Mouse (Mus musculus): ENCODE results near the gene Sh3bp1. TPM values are rescaled to one million over a fixed set of nuclear protein-coding genes. Genes with fewer than 3 reads are reported as not detected.

The Sh3bp1 gene
- polyA plus RNA-seq (2012; rRNA removed), result 15.3 and 18.9 TPM in 2 replicates

GRCm38 (mm10) chr15:78899740-78900584 lies at the start of gene Sh3bp1:
Gene Sh3bp1 (plus strand): TSS chr15:78899768.

GRCm38 (mm10) chr15:78855303-78855965 lies 44.1 kb upstream of the Sh3bp1 start, which contains the start of gene Lgals2:
Gene Lgals2 (minus strand): TSS chr15:78855529.

DNA sequence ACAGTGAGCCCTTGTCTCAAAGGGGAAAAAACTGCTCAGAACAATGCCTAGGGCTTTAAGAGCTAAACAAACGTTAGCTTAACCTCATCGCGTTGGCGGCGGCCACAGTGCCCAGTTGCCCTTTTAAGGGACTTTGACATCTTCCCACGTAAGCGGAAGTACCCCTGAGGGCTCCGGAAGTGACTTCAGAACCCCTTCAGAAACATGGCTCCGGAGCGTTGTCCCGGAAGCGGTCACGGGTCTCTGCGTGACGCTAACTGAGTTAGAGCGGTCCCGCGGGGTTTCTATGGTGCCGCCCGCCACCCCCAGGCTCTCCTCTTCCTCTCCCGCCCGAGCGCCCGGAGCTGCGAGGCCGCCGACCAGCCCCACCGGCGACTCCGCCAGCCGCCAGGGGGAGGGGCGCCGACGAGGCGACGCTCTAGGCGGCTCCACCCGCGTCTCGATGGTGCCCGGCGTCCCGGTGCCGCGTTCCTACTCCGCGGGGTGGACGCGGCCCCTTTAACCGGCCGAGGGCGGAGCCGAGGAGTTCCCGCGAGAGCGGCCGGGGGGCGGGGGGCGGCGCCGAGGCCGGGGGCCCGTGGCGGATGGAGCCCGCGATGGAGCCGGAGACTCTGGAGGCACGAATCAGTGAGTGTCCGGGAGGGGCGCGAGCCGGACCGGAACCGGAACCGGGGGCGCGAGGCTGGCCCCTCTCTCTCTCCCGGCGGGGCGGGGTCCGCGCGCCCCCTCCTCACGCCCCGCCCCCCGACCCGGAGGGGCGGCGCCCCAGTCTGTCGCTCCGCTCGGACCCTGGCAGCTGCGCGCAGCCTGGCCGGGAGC lies 22.4 kb upstream of the Sh3bp1 start, which contains the start of gene Gga1:
Gene Gga1 (plus strand): TSS at position 200 of the 819 bp plus-strand sequence.

GRCm38 (mm10) chr15:78899409-78899739 lies 194 bp upstream of the Sh3bp1 start, which contains the start of gene Gm49510:
Gene Gm49510 (plus strand): TSS chr15:78899667.

DNA sequence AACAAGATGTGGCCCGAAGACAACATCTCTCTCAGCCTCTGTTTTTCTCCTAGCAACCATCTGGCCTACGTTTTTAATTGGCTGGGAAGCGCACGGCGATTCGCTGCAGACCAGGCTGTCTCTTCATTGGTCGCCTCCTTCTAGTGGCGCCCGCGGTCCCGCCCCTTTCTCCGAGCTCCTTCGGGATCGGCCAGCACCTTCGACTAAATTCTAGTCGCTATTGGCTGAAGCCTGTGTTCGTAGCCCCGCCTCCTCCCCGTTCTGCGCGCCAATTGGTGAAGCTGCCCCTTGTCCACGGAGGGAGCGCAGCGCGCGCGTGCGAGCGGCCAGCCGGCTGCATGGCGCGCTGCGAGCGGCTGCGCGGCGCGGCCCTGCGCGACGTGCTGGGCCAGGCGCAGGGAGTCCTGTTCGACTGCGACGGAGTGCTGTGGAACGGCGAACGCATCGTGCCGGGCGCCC lies 14.1 kb downstream of the Sh3bp1 start, which contains the start of gene Pdxp:
Gene Pdxp (plus strand): TSS at position 288 of the 459 bp plus-strand sequence.

DNA sequence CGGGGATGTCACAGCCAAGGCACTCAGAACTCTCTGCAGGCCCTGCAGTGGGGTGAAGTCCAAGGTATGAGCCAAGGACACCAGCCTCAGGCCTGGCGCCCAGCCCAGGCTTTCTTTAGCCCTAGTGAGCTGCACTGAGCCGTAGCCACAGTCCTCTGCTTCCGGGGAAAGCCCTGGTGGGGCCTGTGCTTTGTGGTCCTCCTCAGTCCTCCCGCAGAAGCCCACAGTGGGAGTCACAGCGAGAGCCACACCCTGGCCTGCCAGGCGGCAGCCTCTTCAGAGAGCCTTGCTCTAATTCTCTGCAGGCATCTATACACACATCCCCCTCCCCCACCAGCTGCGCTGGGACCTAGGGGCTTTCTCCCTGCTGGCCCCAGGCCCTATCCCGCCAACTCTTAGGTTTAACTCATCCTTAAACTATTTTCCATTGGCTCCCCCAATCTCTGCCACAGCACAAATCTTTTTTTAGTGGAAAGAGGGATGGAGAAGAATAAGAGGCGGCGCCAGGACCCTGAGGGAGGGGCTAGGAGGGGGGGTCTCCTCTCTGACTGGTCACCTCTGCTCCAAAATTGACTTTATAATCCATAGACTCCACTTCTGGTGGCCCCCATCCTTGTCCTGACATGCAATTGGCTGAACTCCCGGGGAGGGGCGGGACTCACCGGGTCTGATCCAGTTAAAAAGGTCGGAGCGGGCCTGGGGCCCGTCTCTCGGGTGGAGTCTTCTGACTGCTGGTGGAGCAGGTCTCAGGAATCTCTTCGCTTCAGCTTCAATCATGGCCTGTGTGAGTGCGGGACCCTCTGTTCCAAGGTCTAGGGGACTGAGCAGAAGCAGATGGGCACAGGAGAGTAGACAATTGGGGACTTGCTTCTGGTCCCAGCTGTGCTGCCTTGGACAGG lies 26.7 kb downstream of the Sh3bp1 start, which contains the start of gene Lgals1:
Gene Lgals1 (plus strand): TSS at position 705 of the 899 bp plus-strand sequence.

DNA sequence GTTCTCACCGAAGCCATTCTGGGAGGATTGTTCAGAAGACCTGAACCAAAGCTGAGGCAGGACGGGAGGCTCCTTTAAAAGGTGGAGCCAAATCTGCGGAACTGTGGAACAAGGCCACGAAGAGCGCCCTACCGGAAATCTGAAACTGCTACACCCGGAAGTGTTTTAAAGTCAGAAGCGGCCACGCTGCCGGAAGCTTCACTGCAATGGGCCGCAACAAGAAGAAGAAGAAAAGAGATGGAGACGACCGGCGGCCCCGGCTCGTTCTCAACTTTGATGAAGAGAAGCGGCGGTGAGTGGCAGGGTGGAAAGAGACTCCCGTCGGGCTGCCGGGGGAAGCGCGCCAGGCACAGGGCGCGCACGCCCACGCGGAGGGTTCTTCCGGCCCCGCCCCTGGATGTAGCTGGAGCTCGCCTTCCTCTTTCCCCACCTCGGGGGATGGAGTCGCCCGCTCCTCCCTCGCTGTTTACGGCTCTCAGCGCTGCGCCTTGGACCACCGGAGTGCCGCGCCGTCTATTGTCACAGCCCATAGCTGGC lies 35.3 kb downstream of the Sh3bp1 start, which contains the start of gene Nol12:
Gene Nol12 (plus strand): TSS at position 150 of the 537 bp plus-strand sequence.

DNA sequence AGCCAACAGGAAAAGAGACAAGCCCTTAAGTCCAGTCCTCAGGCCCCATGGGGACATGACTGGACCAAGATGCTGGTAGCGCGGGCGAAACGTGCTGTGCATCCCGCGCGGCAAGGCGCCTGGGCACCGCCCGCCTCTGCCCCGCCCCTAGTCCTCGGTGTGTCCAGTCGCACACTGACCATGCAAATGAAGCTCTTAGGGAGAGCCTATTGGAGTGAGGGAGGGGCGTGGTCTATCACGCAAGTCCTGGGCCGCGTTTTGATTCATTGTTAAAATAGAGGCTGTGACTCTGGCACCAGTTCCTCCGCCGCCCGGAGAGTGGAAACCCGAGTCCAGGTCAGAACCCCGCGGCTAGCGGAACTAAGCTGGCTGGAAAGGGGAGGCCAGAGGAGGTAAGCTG lies 48.1 kb downstream of the Sh3bp1 start, which contains the start of gene Triobp:
Gene Triobp (plus strand): TSS at position 68 of the 400 bp plus-strand sequence.

Other genes with a start within 250 kb of the Sh3bp1 start
- not detected in 2 replicates for gene Elfn2, start 181.0 kb upstream of the Sh3bp1 start, polyA plus RNA-seq (2012; rRNA removed)
- 3.7 and 4.1 TPM in 2 replicates for gene Mfng, start 126.3 kb upstream of the Sh3bp1 start, polyA plus RNA-seq (2012; rRNA removed)
- 4.5 and 5.8 TPM in 2 replicates for gene Card10, start 96.7 kb upstream of the Sh3bp1 start, polyA plus RNA-seq (2012; rRNA removed)
- gene Cdc42ep1, start 57.1 kb upstream of the Sh3bp1 start, polyA plus RNA-seq (2012; rRNA removed), result 11.7 and 13.7 TPM in 2 replicates
- 1.8 and 3.1 TPM in 2 replicates for gene Lgals2, start 44.2 kb upstream of the Sh3bp1 start, polyA plus RNA-seq (2012; rRNA removed)
- gene Gga1, start 22.6 kb upstream of the Sh3bp1 start, polyA plus RNA-seq (2012; rRNA removed), result 16.7 and 19.6 TPM in 2 replicates
- gene Gm49510, start 101 bp upstream of the Sh3bp1 start, polyA plus RNA-seq (2012; rRNA removed), result not detected in 2 replicates
- 3.1 and 3.6 TPM in 2 replicates for gene Pdxp, start 14.2 kb downstream of the Sh3bp1 start, polyA plus RNA-seq (2012; rRNA removed)
- gene Lgals1, start 27.0 kb downstream of the Sh3bp1 start, polyA plus RNA-seq (2012; rRNA removed), result 103 and 125 TPM in 2 replicates
- gene Nol12, start 35.2 kb downstream of the Sh3bp1 start, polyA plus RNA-seq (2012; rRNA removed), result 9.5 and 10.2 TPM in 2 replicates
- 16.3 and 19.3 TPM in 2 replicates for gene Triobp, start 48.0 kb downstream of the Sh3bp1 start, polyA plus RNA-seq (2012; rRNA removed)
- gene H1f0, start 128.7 kb downstream of the Sh3bp1 start, polyA plus RNA-seq (2012; rRNA removed), result 93.6 and 124 TPM in 2 replicates
- gene Galr3, start 142.1 kb downstream of the Sh3bp1 start, polyA plus RNA-seq (2012; rRNA removed), result 0.15 and 0.18 TPM in 2 replicates
- gene Ankrd54, start 163.1 kb downstream of the Sh3bp1 start, polyA plus RNA-seq (2012; rRNA removed), result 22.1 TPM in 2 replicates
- 72.6 and 76.3 TPM in 2 replicates for gene Eif3l, start 175.4 kb downstream of the Sh3bp1 start, polyA plus RNA-seq (2012; rRNA removed)
- 2.0 and 2.6 TPM in 2 replicates for gene Micall1, start 209.1 kb downstream of the Sh3bp1 start, polyA plus RNA-seq (2012; rRNA removed)
- 67.7 and 70.2 TPM in 2 replicates for gene Polr2f, start 241.2 kb downstream of the Sh3bp1 start, polyA plus RNA-seq (2012; rRNA removed)
- 0.63 and 0.97 TPM in 2 replicates for gene 1700088E04Rik, start 241.5 kb downstream of the Sh3bp1 start, polyA plus RNA-seq (2012; rRNA removed)

Measured in liver, embryonic 18 days (tissue).